Mouse (Mus musculus): ENCODE results near the gene Col5a1.

GRCm38 (mm10) chr2:27874596-27874995, 11.6 kb upstream of the Col5a1 start:
- TF ChIP-seq CTCF (IDR thresholded peaks at IDR 0.05; ENCODE audit: extremely low read depth, insufficient read length, insufficient replicate concordance, low read depth, low read length) (no peak), POLR2A (IDR thresholded peaks at IDR 0.05; ENCODE audit: low read depth, low read length) (no peak)

Measured in small intestine, adult 2 months (tissue).